Mouse (Mus musculus) G1E-ER4 (cell line): ENCODE results near the gene Flad1. TPM values are rescaled to one million over a fixed set of nuclear protein-coding genes. Genes with fewer than 3 reads are reported as not detected.

Experiments used
- GATA1 ChIP-seq: IDR thresholded peaks from one replicate; pipeline ENCODE4 v1.8.0; 2012; ENCODE audit warnings: low read length, inconsistent platforms
- polyA plus RNA-seq: library from polyadenylated mRNA; stranded (reverse); fragments of >175 nt; gene quantifications from 2 replicates; pipeline ENCODE4 v1.2.3, GENCODE M21; 2012

Flad1 gene
- polyA plus RNA-seq, 1 experiment: 12.0 TPM

DNA sequence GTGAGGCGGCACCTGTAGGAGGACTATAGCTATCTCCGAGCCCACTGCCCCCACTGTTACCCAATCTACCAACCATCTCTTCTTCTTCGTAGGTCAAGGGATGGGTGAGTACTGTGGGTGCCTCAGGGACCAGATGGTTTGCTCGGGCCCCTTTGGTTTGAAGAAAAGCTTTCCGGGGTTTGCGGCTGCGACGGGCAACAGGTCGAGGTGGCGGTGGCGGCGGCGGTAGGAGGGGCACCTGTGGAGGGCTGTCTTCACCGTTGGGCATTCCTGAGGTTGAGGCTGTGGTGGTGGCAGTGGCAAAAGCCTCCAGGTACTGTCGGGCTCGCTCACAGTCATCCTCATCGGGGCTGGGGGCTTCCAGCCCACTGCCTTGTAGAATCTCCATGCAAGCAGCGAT lies 31.0 kb downstream of the Flad1 start:
- TF ChIP-seq GATA1: no peak

DNA sequence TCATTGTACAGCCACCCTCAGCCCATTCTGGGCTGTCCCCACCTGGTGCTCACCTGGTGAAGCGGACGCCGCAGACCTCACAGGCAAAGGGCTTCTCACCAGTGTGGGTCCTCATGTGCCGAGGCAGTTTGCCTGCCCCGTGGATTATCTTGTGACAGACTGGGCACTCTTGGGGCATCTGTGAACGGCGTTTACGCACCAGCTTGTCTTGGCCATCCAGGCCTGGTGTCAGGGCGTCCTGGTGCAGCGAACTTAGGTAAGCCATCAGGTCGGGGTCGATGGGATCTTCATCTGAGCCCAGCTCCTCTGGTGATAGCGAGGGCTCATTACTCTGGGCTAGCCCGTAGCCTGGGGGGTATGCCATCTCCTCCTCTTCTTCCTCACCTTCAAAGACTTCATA lies 31.4 kb downstream of the Flad1 start:
- TF ChIP-seq GATA1: no peak

DNA sequence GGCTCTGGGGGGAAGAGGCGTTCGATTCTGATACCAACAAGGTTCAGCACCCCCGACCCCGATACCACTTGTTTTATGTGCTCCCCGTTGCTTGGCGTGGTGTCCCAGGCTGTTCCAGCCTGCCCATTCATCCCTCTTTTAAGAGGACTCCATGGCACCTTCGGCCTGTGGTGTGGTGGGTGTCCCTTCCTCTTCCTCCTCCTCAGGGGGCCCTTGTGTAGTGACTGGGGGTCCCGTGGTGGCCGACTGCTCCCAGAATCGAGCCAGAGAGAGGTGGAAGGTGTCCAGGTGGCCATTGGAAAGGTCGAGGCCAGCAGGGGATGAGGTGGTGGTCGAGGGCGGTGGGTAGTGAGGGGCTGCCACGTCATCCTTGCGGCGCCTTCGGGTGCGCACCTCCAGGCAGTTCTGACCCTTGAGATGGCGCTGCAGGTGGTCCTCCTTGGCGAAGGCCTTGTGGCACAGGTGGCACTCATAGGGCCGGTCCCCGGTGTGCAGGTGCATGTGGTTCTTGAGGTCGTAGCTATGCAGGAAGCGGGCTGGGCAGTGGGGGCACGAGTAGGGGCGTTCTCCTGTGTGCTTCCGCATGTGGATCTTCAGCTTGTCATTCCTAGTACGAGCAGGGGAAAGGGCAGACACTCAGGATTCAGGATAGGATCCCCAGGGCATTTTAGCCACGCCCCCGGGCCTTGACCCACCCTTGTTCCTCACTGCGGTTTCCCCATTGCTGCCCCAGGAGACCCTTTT lies 32.1 kb downstream of the Flad1 start:
- no peak for TF ChIP-seq GATA1

DNA sequence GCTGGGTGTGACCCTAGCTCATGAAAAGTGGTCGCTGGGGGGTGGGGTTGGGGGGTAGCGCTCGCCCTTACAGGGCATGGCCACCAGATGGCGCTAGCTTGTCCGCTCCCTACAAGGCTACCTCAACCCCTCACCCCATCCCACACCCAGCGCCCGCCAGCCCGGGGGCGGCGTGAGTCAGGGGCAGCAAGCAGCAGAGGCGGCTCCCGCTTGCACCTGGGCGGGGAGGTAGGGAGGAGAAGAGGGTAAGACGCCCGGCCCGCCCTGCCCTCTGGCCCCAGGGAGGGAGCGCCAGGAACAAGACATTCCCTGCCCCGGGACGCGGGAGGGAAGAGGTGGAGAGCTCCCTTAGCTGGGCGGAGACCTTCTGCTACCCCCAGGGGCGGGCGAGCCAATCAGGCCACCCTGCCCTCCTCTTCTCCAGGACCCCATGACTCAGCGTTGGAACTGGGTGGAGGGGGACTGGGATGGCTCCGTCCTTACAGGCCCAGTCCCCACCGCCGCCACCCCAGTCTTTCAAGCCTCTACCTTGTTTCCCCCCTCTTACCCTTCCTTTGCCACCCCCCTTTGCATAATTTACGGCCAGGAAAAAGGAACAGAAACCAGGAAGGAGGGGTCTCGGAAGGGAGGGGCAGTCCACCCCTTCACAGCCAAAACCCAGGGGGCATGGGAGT lies 33.1 kb downstream of the Flad1 start:
- TF ChIP-seq GATA1: no peak

DNA sequence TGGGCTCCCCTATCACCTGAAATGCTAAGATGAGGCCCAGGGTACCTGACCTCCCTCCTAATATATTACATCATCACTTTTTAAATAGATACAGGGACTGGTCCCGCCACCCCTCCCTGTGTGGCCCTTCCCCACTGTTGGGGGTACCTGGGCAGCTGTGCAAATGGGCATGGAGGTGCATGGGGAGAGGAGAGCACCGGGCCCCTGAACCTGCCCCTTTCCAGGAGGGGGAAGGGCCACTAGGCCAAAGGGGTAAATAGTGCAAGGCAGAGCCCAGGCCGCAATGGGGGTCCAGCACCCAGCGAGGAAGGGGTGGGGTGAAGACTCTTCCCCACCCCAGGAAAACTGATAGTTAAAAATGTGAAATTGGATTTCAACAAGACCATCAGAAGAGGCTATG lies 33.8 kb downstream of the Flad1 start:
- no peak for TF ChIP-seq GATA1

DNA sequence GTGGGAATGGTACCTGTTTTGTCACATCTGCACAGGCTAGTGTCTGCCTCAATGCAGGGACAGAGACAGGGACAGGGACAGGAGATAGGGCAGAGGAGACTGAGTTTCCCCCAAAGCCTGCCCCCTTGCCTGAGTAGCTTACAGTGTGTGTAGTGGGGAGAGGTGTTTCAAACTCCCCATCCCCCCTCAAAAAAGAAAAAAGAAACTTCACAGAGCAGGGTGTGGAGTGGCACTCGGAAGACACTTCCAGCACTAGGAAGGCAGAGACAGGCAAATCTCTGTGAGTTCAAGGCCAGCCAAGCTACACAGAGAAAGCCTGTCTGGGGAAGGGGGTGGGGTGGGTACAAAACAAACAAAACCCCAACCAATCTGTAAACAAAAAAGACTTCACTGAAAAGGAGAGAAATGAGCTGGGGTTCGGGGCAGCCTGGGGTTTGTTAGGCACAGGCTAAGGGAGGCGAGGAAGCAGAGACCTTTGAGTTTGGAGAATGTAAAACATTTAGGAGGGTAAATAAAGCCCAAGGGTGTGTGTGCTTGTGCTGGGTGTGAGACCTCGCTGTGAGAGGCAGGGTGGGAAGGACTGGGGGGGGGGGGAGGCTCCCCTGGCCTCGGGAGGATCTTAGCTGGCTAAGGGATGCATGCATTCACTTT lies 38.0 kb downstream of the Flad1 start:
- TF ChIP-seq GATA1: no peak

DNA sequence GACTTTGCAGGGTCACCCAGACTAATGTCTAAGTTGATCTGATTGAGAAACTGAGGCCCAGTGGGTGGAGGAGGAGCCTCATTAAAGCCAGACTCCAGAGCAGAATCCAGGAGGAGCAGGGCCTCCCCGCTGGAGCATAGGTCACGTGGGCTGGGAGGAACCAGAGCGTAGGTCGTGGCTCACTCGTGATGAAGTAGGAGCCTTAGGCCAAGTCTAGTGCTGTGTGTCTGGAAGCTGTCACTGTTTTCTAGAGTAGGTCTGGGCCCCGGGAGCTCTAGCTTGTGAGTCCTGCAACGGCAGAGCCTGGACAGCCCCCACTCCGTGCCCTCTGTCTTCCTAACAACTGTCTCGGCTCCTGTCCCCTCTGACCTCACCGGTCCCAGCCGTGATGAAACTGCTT lies 44.3 kb downstream of the Flad1 start:
- no peak for TF ChIP-seq GATA1

DNA sequence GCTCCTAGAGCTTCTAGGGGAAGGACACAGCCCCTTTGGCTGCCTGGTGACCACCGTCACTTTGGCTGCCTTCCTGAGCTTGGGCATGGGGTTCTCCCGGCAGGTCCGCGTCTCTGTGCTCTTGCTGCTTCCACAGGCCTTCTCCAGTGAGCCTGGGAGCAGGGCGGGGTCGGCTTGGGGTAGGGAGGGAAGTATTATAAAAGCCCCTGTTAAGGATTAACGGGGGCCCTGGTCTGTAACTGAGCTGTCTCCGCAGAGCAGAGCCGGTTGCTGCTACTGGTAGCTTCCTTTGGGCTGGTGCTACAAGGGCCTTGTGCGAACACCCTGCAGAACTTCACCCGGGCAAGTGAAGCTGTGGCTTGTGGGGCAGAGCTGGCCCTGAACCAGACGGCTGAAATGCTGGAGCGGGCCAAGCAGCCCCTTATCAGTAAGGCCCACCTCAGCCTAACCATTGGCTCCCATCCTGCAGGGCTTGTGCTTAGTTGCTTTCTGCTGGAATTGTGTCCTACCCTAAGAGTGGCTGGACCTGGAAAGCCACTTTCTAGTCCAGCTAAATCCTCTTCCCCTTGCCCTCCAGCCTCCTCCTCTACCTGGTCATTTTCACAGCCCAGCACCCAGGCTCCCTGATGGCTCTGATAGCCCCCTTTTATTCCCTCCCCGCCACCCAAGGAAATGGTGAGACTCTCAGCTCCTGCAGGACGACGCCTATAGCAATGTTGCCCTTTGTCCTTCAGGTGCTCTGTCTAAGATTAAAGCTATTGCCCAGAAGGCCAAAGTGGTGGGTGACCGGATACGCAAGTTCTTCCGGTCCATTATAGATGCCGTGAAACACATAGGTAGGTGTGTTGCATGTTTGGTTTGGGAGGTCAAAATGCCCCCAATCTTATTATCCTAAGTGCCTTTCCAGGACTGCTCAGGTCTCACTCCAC lies 45.9 kb downstream of the Flad1 start:
- no peak for TF ChIP-seq GATA1

DNA sequence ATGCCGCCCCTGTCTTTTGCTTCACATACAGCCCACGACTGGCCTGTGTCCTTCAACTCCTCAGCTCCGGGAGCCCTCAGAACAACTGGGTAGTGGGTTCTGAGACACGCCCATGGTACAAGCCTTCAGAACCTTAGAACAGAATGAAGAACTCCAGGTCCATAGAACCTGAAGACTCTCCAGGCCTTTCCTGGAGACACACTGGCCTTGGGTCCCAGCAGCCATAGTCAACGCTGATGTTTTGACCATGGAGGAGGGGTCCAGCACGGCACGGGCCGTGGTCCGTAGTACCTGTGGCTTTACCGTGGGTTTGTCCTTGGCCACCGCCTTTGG lies 46.6 kb downstream of the Flad1 start, which contains the start of gene Dcst1:
Gene Dcst1 (minus strand): TSS at position 101 of the 333 bp plus-strand sequence.
- TF ChIP-seq GATA1: no peak

DNA sequence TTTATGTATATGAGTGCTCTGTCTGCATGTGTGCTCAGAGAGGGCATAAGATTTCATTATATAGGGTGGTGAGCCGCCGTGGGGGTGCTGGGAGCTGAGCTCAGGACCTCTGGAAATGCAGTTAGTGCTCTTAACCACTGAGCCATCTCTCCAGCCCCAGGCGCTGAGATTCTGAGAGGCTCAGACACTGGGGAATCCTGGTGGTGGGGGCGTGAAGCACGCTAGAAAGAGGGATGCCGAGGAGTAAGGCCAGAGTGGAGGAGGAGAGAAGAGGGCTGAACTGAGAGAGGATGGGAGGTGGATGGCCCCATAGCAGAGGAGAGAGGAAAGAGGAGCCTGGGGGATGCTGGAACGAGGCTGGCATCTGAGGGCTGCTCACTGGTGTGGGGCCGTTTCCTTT lies 47.0 kb downstream of the Flad1 start:
- TF ChIP-seq GATA1: no peak

DNA sequence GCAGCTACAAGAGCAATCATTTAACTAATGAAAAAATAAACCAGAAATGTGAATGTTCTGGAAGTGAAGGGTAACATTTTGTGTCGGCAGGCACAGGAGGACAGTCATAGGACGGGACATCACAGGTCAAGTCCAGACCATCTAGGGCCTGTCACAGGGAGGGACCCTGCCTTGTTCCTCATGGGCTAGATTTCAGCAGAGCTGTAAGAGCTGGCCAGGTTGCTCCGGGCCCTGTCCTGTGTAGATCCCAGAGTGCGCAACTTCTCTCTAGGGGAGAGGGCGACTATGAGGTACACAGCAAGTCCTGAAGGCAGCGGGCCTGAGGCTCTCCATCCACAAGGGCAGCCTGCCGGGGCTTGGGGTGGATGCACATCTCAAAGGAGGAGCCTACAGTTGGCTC lies 50.0 kb downstream of the Flad1 start, which contains the start of gene Dcst2:
Gene Dcst2 (plus strand): TSS at position 301 of the 400 bp plus-strand sequence.
- no peak for TF ChIP-seq GATA1

DNA sequence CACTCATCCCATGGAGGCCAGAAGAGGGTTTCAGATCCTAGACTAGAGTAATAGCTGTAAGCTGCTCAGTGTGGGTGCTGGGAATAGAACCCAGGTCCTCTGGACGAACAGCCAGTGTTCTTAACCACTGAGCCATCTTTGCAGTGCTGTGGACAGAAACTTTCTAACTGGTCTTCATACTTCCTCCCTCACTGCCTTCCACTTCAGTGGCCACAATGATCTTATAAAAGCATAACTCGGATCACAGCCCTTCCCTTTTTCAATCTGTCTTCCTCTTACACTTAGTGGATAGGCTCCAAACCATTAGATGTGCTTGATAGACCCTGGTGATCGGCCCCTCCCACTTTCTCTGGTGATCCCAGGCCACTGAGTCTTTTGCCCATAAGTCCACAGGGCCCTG lies 51.4 kb downstream of the Flad1 start:
- no peak for TF ChIP-seq GATA1

DNA sequence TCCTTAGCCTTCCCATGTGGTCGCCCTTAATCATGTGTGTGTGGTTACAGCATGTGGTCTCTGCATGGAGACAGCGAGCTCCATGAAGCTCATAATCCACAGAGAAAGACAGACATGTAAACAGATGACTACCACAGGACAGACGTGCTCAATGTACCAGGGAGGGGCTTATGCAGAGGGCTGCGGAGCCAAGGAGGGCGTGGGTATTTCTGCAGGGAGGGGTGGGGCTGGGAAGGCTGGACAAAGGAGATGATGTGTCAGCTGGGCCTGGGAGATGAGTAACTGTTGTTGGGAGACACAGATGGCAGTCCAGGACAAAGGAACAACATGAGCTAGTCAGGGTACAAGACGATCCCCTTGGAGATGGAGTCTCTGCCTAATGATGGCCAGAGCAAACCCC lies 52.0 kb downstream of the Flad1 start:
- no peak for TF ChIP-seq GATA1

DNA sequence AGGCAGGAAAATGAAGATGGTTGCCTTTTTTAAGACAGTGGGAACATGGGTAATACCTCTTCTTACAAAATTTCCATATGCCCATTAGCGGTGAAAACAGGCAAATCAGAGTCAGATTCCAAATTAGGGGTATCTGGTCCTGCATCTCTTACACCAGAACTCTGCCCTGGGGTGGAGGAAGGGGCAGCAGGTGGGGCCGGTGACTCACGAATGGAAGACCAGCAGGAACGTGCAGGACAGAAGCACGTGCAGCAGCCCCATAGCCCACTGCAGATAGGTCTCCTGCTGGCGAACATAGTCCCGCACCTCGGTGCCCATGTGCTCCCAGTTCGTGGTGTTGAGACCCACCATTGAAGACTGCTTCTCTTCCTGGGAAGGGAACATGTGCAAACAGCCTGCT lies 55.6 kb downstream of the Flad1 start:
- no peak for TF ChIP-seq GATA1

DNA sequence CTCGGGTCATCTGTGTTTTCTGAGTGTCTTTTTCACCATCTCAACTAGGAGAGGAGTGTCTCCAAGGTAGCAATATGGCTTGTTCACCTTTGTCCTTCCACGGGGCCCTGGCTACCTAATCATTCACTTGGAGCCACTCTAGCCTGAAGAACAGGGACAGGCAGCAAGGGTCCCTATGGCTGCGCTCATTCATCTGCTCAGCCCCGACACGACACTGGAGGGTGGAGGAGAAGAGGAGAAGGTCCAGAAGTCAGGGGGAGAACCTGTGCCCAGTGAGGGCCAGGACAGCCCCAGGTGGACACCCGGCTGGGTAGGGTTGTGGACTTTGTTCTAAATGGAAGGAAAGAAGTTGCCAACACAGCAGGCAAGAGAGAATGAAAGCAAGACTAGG lies 56.2 kb downstream of the Flad1 start:
- no peak for TF ChIP-seq GATA1
